Mouse (Mus musculus) kidney, postnatal 14 days (tissue): ENCODE results near the gene Krt28.

ENCODE experiments used
- DNase-seq: peaks from one replicate; pipeline ENCODE4 v3.0.0; 2022; ENCODE audit warnings: mixed read lengths

Gene Krt28

DNA sequence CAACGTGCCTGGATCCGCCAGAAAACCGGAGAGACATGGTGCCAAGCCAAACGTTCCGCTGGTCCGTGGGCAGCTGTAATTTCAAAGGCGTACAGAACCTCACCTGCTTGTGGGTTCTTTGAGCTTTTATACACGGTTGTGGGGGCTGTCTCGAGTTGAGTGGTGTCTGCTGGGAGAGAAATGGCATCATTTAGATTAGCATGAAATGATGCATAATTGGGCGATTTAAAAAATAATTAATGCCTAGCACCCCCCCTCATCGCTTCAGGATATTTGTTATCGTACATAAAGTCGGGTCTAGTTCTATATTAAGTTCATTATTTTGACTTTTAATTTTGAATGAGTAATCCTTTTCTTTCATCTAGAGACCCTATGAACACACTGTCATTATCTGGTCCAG, at the start of gene Krt28:
Gene Krt28, minus strand, starts transcription at position 101 of the 400 bp plus-strand sequence.
- DNase-seq, result no peak

- no peak for DNase-seq
Observed at GRCm38 (mm10) chr11:99422159-99422558, 47.5 kb upstream of the Krt28 start, which contains the start of gene Krt12. Gene Krt12 (minus strand): TSS chr11:99422259.

GRCm38 (mm10) chr11:99420586-99420985, 45.9 kb upstream of the Krt28 start:
- DNase-seq, result no peak

DNA sequence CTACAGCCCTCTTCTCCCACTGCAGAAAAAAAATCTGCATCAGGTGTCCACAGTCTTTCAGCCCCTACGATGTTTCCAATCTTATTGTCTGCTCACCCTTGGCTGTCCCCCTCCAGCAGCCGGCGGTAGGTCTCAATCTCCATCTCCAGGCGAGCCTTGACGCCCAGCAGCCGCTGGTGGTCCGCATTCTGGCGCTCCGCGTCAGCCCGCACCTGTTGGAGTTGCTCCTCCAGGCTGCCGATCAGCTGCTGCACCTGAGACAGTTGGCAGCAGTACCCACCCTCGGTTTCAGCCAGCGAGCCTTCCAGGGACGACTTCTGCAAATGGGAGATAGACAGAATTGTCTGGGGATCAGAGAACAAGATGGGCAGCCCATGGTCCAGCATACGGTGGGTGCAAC, 43.1 kb upstream of the Krt28 start:
- no peak for DNase-seq

DNA sequence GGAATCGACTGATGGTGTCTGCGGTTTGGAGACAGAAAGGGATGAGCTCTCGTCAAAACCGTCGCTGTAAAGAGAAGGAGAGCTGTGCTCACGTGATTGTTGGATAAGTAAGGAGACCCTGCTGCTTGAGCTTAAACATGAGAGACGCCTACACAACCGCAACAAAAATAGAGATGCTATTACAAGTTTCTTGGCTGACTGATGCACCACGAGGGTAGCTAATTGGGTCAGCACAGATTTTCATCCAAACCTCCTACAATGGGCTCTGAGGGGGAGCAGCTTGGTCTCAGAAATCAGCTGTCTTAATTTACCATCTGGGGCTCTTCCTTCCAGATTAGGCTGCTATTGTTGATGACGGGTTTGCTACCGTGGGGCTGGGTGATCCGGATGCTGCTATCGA, 42.2 kb upstream of the Krt28 start:
- DNase-seq, result no peak

- no peak for DNase-seq
Observed at GRCm38 (mm10) chr11:99414463-99415147, 39.9 kb upstream of the Krt28 start.

GRCm38 (mm10) chr11:99413247-99413646, 38.5 kb upstream of the Krt28 start:
- DNase-seq, result peak; percentile 49

GRCm38 (mm10) chr11:99406186-99406585, 31.5 kb upstream of the Krt28 start:
- no peak for DNase-seq

DNA sequence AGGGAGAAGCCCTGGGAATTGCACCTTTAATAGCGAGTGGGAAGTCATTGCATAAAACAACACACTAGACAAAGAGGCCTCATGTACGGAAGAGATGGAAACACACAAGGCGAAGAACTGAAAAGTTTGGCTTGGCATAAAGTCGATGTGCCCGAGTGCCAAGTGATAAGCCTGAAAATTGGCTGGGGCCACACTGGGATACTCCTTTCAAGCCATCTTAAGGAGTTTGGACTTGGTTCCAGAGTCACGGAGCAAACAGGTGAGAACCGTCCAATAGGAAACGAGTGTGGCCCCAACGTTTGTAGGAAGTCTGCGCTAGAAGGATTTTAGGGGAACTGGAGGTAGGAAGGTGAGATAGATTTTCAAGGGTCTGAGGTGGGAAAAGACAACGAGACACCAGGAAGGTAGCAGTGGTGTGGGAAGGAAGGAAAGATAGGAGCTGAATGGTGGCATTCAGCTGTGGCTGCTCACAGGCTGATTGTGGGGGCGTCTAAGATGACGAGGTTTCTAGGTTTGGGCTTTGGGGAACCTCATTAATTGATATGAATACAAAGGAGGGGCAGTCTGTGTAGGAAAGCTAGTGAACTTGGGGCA, 25.4 kb upstream of the Krt28 start:
- DNase-seq, result no peak

DNA sequence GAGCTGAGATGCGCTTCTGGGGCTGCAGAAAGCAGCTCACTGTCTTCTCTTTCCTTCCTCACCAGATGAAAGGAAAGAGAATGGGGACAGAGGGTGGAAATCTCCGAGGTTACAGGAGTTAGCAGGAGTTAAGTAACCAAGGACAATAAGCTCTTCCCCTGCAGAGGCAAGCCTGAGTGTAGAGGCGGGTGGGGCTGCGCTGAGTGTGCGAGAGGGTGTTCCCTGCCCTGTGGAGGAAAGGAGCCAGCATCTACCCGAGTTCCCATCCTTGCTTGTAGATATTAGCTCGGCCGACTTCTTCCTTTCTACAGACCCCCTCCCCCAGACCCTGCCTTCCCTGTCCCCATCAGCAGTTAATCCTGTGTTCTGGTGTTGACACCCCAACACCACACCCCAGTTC, 24.1 kb upstream of the Krt28 start:
- no peak for DNase-seq

- no peak for DNase-seq
Observed at GRCm38 (mm10) chr11:99398084-99398483, 23.4 kb upstream of the Krt28 start.

- no peak for DNase-seq
Observed at GRCm38 (mm10) chr11:99396661-99397060, 22.0 kb upstream of the Krt28 start.

GRCm38 (mm10) chr11:99396034-99396433, 21.3 kb upstream of the Krt28 start:
- no peak for DNase-seq

DNA sequence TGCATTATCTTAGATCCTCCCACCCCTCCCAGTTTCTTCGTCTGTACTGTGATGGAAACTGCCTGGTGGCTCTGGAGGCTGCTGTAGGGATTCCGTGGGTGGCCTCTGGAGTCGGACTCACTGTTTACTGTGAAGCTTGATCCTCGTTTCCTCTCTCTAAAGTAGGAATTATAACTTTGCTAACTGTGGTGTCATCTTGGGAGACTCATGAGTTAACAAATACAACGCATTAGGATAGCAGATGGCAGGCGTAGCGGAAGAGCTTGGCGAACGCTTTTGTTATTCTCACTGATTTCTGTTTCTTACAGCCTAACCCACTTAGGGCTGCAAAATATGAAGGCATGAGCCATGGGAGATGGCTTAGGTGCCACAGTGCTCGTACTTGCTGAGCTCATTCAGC, 17.8 kb upstream of the Krt28 start:
- no peak for DNase-seq

- DNase-seq, result no peak
Observed at GRCm38 (mm10) chr11:99391375-99391774, 16.7 kb upstream of the Krt28 start.

DNA sequence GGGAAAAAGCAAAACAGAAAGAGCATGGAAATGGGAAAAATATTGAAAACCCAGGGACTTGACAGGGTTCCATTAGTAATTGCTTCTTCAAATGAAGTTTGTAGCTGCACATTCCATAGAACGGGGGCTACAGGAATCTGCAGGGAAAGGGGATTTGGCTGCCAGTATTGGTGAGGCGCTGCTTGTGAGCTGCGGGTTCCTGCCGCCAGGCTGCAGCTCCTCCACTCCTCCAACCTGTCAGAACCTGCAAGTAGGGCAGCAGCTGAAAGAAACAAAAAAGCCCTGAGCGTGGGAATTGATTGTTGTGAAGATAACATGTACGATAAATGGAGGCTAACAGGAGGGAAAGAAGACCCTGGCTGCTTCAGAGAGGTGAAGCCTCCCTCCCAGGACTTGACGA, 16.2 kb upstream of the Krt28 start:
- no peak for DNase-seq

DNA sequence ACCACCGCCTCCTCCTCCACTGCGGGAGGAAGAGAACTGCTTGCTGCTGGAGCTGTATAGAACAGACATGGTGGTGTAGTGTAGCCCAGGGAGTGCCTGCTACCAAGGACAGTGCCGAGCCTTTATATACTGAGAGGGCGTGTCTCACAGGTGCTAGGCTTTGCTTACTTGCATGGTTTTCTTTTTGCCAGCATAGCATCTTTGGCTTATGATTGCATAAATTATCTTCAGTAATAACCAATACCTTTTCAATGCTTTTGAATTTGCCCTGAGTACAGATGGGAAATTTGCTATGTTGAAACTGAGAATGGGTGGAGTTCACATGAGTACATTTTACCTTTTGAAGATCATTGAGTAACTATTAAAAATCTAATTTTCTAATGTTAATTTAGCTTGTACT, 14.6 kb upstream of the Krt28 start, which contains the start of gene Krt10:
Gene Krt10, minus strand, starts transcription at position 101 of the 400 bp plus-strand sequence.
- DNase-seq, result no peak

DNA sequence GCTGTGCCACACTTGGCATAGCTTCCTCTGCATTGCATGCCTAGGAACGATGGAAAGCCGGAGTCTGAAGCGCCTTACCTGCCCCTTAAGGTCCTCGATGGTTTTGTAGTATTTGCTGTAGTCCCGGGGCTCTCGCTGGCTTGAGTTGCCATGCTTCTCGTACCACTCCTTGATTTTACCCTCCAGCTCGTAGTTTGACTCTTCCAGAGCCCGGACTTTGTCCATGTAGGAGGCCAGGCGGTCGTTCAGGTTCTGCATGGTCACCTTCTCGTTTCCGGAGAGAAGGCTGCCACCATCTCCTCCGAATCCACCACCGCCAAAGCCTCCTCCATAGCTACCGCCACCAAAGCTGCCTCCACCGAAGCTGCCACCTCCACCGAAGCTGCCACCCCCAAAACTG, 14.0 kb upstream of the Krt28 start:
- peak; percentile 5 for DNase-seq

- DNase-seq, result peak; percentile 94
Observed at GRCm38 (mm10) chr11:99385813-99386721, 11.4 kb upstream of the Krt28 start.

DNA sequence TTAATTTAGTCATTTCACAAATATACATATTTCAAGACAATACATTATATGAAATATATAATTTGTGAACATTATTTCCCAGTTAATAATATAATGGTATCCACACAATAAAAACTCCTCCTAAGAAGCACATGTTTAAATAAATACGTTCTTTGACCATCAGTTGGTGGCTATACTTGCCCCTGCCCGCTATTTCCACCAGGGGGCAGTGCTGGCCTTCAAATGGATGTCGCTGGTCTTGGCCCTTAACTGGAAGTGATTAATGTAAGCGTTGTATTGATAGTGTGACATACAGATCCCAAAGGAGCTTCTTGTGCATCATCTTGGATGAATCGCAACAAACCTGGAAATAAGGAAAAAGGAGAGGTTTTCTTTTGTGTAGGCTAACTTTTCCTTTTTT, 4.9 kb upstream of the Krt28 start:
- peak; percentile 66 for DNase-seq

DNA sequence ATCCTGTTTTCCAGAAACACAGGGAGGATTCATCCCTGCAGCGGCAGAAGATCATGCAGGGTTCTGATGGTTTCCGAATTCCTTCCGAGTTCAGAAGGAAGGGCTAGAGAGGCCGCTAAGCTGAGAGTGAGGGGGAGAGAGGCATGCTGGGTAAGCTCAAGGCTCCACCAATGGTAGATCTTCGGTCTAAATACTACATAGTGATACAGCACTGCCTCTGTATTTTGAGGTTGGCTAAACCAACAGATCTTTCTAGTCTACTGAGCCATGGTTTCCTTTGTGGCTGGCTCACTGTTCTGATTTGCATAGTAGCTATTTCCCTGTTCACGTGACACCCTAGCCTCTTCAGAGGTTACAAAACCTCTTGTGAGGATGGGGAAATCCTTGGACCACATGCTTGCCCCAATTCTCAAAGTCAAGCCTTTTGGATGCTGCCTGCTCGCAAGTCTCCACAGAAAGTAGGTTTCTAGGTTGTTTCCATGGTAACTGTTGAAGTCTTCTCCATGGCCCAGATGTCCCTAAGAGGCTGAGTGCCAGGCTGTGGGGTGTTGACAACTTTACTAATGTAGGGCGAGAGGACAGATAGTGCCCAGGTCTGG, 4.8 kb downstream of the Krt28 start:
- no peak for DNase-seq

- DNase-seq, result peak; percentile 8
Observed at GRCm38 (mm10) chr11:99369229-99369628, 5.5 kb downstream of the Krt28 start.

- no peak for DNase-seq
Observed at GRCm38 (mm10) chr11:99366791-99367190, 7.9 kb downstream of the Krt28 start.
